Mouse (Mus musculus) kidney, adult 10 weeks (tissue): ENCODE data around the gene Stxbp2. TPM values are rescaled to one million over a fixed set of nuclear protein-coding genes. Genes with fewer than 3 reads are reported as not detected.

ENCODE experiments used
- polyA plus RNA-seq: library from polyadenylated mRNA; stranded (reverse); fragments of 350-450 nt; fragmentation: Illumina TruSeq; extraction: RNeasy Lipid Tissue Mini Kit (QIAGEN cat#74804); gene quantifications from one replicate; pipeline ENCODE4 v1.2.3, GENCODE M21; 2014; ENCODE audit warnings: low read depth, low replicate concordance

The Stxbp2 gene
- polyA plus RNA-seq = 18.8 TPM

DNA sequence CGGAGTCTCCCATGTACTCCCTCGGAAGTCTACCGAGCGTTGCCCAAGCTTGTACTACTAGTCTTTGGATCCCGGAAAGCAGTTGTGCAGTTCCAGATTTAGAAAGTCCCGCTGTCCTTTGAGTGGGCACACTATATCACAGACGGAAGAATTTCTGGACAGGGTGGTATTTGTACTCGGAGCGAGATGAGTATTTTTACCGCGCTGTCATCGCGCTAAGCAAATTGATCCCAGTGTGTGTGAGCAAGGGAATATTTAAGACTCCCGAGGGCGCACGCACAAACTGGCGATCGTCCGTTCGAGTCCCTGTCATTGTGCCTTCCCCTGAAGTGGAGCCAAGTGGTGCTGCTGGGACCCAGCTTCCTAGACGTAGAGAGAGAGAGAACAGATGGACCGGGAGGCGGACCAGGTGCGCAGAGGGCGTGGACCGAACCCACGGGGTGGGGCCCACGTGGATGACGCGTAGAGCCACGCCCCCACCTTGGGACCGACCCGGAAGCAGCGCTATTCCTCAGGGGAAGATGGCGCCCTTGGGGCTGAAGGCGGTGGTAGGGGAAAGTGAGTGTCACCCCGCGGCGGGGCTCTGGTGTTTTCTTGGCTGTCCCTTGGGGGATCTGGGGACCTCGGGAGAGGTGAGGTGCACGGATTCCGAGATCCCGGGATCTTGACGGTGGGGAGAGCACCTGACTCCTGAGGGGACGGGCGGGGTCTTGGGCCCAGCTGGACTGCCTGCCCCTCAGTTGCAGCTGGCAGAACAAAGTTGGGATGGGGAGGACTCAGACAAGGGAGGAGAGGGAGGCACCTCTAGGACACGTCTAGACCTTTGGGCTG, at the start of gene Stxbp2:
TSS of gene Stxbp2 (plus strand) at position 309 of the 831 bp plus-strand sequence.

DNA sequence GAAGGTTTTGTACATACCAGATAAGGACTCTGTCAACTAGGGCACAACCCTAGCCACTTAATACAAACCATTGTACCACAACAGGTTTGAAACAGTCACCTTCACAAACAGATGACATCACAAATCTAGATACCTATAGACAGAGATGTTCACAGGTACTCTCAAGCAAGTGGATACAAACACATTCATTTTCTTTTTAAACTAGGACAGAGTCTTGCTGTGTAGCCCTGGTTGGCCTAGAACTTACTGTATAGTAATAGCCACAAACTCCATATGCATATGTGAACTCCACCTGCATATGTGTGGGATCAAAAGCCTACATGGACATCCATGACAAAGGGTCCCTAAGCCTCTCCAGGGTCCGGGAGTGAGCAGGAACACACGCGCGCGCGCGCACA, 43.8 kb upstream of the Stxbp2 start, which contains the start of gene Camsap3:
TSS of gene Camsap3 (plus strand) at position 301 of the 398 bp plus-strand sequence.

DNA sequence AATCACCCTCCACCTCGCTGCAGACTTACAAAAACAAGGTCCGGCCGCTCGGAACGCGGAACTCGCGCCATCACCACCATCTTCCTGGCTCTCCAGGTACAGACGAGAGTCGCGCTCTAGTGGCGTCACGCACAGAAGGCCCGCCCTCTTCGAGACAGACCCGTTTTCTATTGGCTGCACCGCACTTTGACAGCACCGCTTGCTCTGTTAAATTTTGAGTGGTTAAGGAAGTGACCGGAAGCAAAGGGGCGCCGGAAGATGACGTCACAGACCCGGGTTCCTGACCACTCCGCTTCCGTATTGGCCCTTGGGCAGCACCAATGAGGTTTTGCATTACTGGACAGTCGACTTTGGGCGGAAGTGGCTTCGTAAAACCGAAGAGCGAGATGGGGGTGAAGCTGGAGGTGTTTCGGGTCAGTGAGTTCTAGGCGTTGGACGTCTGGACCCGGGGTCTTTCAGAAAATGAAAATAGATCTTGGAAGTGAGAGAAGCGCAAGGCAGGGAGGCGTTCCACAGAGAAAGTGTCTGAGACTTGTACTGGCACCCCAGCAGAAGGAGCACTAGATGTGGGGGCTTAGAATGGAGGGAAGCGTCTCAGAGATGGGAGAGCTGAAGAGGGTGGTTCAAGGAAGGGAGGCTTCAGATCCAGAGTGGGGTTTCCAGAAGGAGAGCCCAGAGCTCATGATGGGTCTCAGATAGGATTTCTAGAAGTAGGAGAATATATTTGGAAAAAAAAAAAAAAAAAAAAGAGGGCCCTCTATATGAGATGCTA, 9.4 kb upstream of the Stxbp2 start, which contains the start of the genes Xab2 and Pet100:
TSS of gene Xab2 (minus strand) at position 118 of the 772 bp plus-strand sequence.
TSS of gene Pet100 (plus strand) at position 350 of the 772 bp plus-strand sequence.

DNA sequence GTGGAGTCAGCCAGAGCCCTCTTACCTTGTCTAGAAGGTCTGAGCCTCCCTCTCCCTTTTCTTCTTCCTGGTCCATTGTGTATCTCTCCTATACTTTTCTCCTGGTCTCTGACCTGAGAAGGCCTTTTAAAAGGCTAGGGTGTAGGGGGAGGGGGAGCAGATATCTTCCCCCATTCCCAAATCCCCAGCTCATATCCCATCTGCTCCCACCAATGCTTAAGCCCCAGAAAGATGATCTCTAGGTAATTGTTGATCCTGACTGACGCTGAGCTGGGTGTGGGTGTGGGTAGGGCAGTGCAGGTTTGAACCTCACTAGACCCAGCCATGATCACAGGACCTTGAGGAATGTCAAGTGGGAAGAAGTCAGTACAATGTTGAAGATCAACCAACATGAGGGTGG, 5.3 kb upstream of the Stxbp2 start, which contains the start of gene Pcp2:
TSS of gene Pcp2 (minus strand) at position 101 of the 400 bp plus-strand sequence.

DNA sequence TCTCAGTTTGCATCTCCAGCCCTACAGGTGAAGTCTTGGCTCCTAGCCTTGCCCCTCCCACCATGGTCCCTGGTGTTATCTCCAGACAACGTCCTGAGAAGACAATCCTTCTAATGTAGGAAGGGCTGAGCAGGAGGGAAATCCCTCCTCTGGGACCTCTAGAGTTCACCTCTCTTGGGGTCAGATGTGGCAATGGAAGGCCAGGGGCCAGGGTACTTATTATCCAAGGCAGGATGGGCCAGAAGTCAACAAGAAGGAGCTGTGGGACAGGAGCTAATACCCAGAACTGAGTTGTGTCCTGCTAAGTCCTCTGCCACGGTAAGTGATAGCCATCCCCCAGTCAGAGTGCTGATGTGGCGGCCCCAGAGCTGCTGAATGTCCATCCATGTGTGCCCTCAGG, 24.8 kb downstream of the Stxbp2 start, which contains the start of gene Retn:
TSS of gene Retn (plus strand) at position 245 of the 400 bp plus-strand sequence.

DNA sequence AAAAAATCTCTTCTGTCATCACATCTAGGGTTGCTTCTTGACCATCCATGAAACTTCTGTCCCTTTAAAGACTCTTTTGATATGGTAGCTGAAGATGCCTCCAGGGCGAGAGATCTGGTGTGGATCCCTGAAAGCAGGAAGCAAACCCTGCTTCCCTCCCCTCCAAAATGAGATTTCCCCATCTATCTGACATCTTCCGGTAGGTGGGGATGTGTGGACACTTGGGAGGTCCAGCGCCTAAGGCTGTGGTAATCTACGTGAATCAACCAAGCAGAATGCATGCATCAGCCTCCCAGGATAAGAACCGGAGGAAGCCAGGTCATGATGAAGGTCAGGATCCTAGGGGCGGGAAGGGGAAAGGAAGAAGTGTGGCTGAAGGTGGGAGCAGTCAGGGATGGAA, 34.8 kb downstream of the Stxbp2 start, which contains the start of gene Mcemp1:
TSS of gene Mcemp1 (plus strand) at position 248 of the 400 bp plus-strand sequence.

DNA sequence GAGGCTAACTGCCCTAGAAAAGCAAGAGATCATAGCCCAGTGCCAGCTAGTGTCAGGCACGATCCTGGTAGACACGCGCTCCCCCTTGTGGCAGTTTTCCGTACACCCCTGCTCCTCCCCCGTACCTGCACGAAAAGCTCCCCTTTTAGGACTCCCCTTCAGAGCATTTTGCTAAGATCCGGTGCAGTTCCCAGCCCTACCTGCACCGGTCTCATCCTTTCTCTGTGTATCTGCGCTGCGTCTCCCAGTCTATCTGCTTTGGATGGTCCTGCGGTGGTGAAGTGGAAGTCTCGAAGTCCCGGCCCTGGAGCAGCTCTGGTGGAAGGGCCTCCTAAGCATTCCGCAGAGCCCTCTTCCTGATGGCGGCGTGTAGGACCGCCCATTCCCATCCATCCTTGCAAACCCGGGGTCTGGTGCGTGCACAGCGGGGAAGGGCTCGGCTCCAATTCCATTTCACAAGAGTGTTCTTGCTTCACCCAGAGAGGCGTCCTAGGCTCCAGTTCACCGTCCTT, 41.3 kb downstream of the Stxbp2 start, which contains the start of gene Fcor:
TSS of gene Fcor (minus strand) at position 383 of the 512 bp plus-strand sequence.

DNA sequence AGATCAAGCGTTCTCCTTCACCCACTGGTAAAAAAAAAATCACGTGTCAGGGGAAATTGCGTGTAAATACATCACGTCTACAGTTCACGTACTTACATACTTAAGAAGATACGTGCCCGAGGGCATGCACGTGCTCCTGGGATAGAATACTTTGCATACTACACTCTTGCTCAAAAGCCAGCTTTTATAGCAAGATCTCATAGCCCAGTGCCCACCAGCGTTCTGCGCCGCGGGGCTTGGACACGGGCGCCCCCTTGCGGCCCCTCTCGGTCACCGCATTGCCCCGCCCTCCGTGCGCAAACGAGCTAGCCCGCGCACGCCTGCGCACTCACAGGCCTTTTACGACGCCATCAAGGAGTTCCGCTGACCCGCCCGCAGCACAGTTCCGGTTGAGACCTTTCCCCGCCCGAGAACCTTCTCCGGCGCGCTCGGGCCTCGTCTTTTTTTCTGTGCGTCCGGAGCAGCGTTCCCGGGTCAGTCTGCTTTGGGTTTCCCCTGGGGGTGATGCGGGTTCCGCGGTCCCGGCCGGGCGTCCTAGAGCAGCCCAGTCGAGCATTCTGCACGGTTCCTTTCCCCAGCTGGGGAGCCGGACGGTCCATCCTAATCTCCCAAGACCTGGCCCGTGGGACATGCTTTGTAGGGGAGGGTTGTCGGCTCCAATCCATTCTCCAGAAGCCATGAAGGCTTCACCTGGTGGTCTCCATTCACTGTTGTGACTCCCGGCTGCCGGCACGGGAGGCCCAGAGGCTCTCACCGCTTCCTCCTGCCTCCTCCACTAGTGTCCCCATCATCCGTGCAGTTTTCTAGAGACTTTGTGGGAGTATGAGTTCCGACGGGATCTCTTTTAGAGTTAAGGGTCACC, 45.6 kb downstream of the Stxbp2 start, which contains the start of gene Trappc5:
TSS of gene Trappc5 (plus strand) at position 169 of the 862 bp plus-strand sequence.

Other genes starting within 250 kb of the Stxbp2 start
- gene Arhgef18, start 237.9 kb upstream of the Stxbp2 start, polyA plus RNA-seq = 10.0 TPM
- gene Pex11g, start 163.3 kb upstream of the Stxbp2 start, polyA plus RNA-seq = 1.5 TPM
- gene Tex45, start 160.1 kb upstream of the Stxbp2 start, polyA plus RNA-seq = not detected
- 2.0 TPM for gene Zfp358, start 137.8 kb upstream of the Stxbp2 start, polyA plus RNA-seq
- gene Mcoln1, start 130.5 kb upstream of the Stxbp2 start, polyA plus RNA-seq = 9.3 TPM
- gene Pnpla6, start 115.6 kb upstream of the Stxbp2 start, polyA plus RNA-seq = 8.4 TPM
- gene C330021F23Rik, start 63.0 kb upstream of the Stxbp2 start, polyA plus RNA-seq = 2.2 TPM
- 1.6 TPM for gene Camsap3, start 43.7 kb upstream of the Stxbp2 start, polyA plus RNA-seq
- gene Xab2, start 9.6 kb upstream of the Stxbp2 start, polyA plus RNA-seq = 0.12 TPM
- 17.4 TPM for gene Pet100, start 9.4 kb upstream of the Stxbp2 start, polyA plus RNA-seq
- gene Pcp2, start 5.4 kb upstream of the Stxbp2 start, polyA plus RNA-seq = not detected
- 1.3 TPM for gene Retn, start 24.8 kb downstream of the Stxbp2 start, polyA plus RNA-seq
- gene Mcemp1, start 34.8 kb downstream of the Stxbp2 start, polyA plus RNA-seq = not detected
- gene Fcor, start 41.4 kb downstream of the Stxbp2 start, polyA plus RNA-seq = not detected
- 7.9 TPM for gene Trappc5, start 45.3 kb downstream of the Stxbp2 start, polyA plus RNA-seq
- gene Fcer2a, start 63.2 kb downstream of the Stxbp2 start, polyA plus RNA-seq = not detected
- not detected for gene Clec4g, start 89.7 kb downstream of the Stxbp2 start, polyA plus RNA-seq
- gene Cd209a, start 118.0 kb downstream of the Stxbp2 start, polyA plus RNA-seq = 3.9 TPM
- gene Cd209e, start 223.4 kb downstream of the Stxbp2 start, polyA plus RNA-seq = not detected
- not detected for gene Cd209d, start 247.6 kb downstream of the Stxbp2 start, polyA plus RNA-seq